Mouse (Mus musculus) liver, postnatal 0 days (tissue): ENCODE results near the gene Gp1bb. TPM values are rescaled to one million over a fixed set of nuclear protein-coding genes. Genes with fewer than 3 reads are reported as not detected.

Source experiments
- ATAC-seq: fragments of 200-750 bp; cut with Nextera tagmentation; 2 replicates; pipeline ENCODE4 v1.8.0; 2017; ENCODE audit warnings: mild to moderate bottlenecking, moderate library complexity
- DNase-seq: peaks from one replicate; pipeline ENCODE4 v3.0.0-alpha.2; 2016
- H3K27ac ChIP-seq: fragments of 300-500 bp; sonication (generic); 2 replicates; pipeline ENCODE4 v1.5.1; 2014; ENCODE audit warnings: antibody characterized with exemption, moderate library complexity, mild to moderate bottlenecking, low read depth
- H3K27me3 ChIP-seq: fragments of 300-500 bp; sonication (generic); 2 replicates; pipeline ENCODE4 v1.6.1; 2014; ENCODE audit warnings: low read length, control low read depth, mixed read lengths; ENCODE audit not compliant: insufficient read depth
- H3K36me3 ChIP-seq: fragments of 300-500 bp; sonication (generic); replicated peaks from 2 replicates; pipeline ENCODE4 v1.6.1; 2014; ENCODE audit warnings: mild to moderate bottlenecking, control low read depth, low read length, moderate library complexity, mixed read lengths; ENCODE audit not compliant: insufficient read depth
- H3K4me1 ChIP-seq: fragments of 300-500 bp; sonication (generic); 2 replicates; pipeline ENCODE4 v1.6.1; 2014; ENCODE audit warnings: antibody characterized with exemption, mild to moderate bottlenecking, control low read depth; ENCODE audit not compliant: insufficient read depth
- H3K4me2 ChIP-seq: fragments of 300-500 bp; sonication (generic); 2 replicates; pipeline ENCODE4 v1.6.1; 2014; ENCODE audit warnings: low read depth, mild to moderate bottlenecking, low read length, moderate library complexity, mixed read lengths
- H3K4me3 ChIP-seq: fragments of 300-500 bp; sonication (generic); 2 replicates; pipeline ENCODE4 v1.5.1; 2014; ENCODE audit warnings: low read depth, low read length
- H3K9ac ChIP-seq: fragments of 300-500 bp; sonication (generic); replicated peaks from 2 replicates; pipeline ENCODE4 v1.6.1; 2014; ENCODE audit warnings: mild to moderate bottlenecking, moderate library complexity
- H3K9me3 ChIP-seq: fragments of 300-500 bp; sonication (generic); 2 replicates; pipeline ENCODE4 v1.6.1; 2016; ENCODE audit warnings: mild to moderate bottlenecking, control low read depth, low read length, mixed read lengths
- CTCF ChIP-seq: sonication (generic); IDR thresholded peaks from 2 replicates; pipeline ENCODE4 v1.5.1; 2016; ENCODE audit warnings: antibody characterized with exemption, low read depth
- EP300 ChIP-seq: IDR thresholded peaks from 2 replicates; pipeline ENCODE4 v1.6.1; 2016; ENCODE audit warnings: antibody characterized with exemption, low read depth, mild to moderate bottlenecking
- WGBS: fragments of 180-500 bp; shearing (Covaris S2); extraction: QIAGEN DNeasy Blood & Tissue Kit; methylation state at CpG from one replicate; pipeline ENCODE4 v1.1.7; 2014; ENCODE audit not compliant: insufficient replicate concordance; 5-methylcytosine and 5-hydroxymethylcytosine counted together
- polyA plus RNA-seq: library from polyadenylated mRNA; unstranded; fragments of >200 nt; fragmentation: Nextera tagmentation; extraction: Ambion mirVana; gene quantifications from 2 replicates; pipeline ENCODE4 v1.2.1, GENCODE M21; 2015

Gene Gp1bb
- polyA plus RNA-seq, 1 experiment from 2014 or later: 56.5 TPM

DNA sequence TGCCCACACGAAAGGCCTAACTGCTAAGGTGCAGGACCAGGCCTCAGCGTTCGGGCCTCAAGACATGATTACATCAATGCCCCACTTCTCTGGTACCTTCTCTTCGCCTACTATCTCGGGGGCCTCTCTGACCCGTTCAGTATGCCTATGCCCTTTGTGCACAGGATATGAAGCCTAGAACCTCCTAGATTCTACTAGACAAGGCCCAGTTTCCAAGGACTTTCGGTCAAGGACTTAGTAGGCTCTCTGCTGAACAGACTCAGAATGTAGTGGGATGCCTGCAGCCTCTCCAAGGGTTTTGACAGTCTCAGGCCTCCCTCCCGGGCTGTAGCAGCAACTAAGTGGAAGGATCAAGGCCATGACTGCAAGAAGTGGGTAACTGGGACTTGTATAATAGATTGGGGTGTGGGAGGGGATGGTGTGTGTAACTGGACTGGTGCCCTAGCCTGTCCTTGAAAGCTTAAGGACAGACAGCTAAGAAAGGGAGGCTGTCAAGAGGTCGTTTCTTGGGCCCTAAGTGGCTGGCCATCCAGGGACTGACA is 33.1 kb downstream of the Gp1bb start:
- peak overlapping the region; percentile 47; the same call in 1 of the 2 replicates for H3K4me3 ChIP-seq
- no peak for TF ChIP-seq CTCF
- TF ChIP-seq EP300: no peak
- H3K36me3 ChIP-seq: no peaks in the 10 kb centered on the region
- H3K4me1 ChIP-seq: peaks cover 22% of the 10 kb centered on the region
- DNase-seq (no peak), ATAC-seq (no peak)
- H3K27me3 ChIP-seq: peaks cover 88% of the 10 kb centered on the region
- no peak overlapping the region for H3K27ac ChIP-seq
- H3K9ac ChIP-seq: no peak overlapping the region
- H3K4me2 ChIP-seq: no peak overlapping the region
- H3K9me3 ChIP-seq: no peaks in the 10 kb centered on the region
- WGBS: 28% methylated on average over 9 of the region's 9 CpGs

DNA sequence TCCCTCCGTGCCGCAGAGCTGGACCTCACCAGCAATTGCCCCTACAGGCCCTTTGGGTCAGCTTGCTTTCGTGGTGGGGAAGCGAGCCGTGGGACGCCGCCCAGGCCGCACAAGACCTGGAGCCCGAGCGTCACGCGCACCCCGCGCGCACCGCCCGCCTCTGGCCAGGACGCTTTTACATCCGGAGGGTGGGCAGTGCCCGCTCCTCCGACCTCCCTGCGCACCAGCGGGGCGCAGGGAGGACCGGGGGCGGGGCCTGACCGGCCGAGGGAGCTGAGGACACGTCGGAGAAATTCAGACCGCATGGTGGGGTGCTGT is 33.5 kb downstream of the Gp1bb start:
- H3K36me3 ChIP-seq: no peaks in the 10 kb centered on the region
- TF ChIP-seq EP300 (no peak), CTCF (no peak)
- no peak overlapping the region for H3K27ac ChIP-seq
- H3K4me3 ChIP-seq: no peak overlapping the region
- no peak overlapping the region for H3K4me2 ChIP-seq
- no peaks in the 10 kb centered on the region for H3K9me3 ChIP-seq
- DNase-seq: no peak
- no peak for ATAC-seq
- H3K27me3 ChIP-seq: peaks cover 92% of the 10 kb centered on the region
- H3K9ac ChIP-seq: no peak overlapping the region
- WGBS: 5% methylated on average over 30 of the region's 31 CpGs
- H3K4me1 ChIP-seq: peaks cover 20% of the 10 kb centered on the region

GRCm38 (mm10) chr16:18587847-18588737 is 34.1 kb downstream of the Gp1bb start:
- Histone ChIP-seq H3K27me3 (peaks cover 94% of the 10 kb centered on the region), H3K4me2 (no peak overlapping the region), H3K9me3 (no peaks in the 10 kb centered on the region), H3K27ac (no peak overlapping the region), H3K4me3 (0 out of 2 replicates have a peak overlapping the region, but pooled peaks have one; percentile 8), H3K9ac (no peak overlapping the region), H3K4me1 (peaks cover 20% of the 10 kb centered on the region), H3K36me3 (no peaks in the 10 kb centered on the region)
- DNase-seq (no peak), ATAC-seq (no peak)
- no peak for TF ChIP-seq EP300
- no peak for TF ChIP-seq CTCF
- WGBS: 1% methylated on average over 54 of the region's 57 CpGs

DNA sequence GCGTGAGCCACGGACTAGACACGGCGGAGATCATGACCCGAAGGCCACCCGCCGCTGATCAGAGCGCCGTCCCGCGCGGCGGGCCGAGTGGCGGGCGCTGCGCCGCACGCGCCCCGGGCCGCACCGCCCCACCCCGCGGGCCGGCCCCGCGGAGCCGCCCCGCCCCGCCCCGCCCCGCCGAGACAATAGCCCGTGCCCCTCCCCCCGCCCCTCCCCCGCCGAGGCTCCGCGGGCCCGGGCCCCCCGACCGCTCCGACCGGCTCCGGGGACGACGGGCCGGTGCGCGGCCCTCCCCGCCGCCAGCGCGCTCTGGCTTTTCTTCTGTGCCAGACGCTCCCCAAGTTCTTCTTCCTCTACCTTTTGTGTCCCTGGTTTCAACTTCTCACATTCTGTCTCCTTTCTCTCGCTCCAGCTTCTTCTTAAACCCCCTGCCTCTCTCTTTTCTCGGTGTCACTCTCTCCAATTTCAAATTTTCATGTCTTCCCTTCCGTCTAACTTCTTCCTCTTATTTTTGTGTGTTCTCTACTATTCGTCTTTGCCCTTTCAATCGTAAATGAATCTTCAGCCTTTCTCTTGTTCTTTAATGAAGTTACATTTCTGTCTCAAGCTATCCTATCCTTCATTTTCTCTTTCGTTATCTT is 35.2 kb downstream of the Gp1bb start:
- Histone ChIP-seq H3K4me3 (peak overlapping the region; percentile 27; the same call in 1 of the 2 replicates), H3K4me2 (peak overlapping the region; percentile 53), H3K9ac (no peak overlapping the region), H3K27ac (no peak overlapping the region), H3K27me3 (peaks cover 98% of the 10 kb centered on the region), H3K9me3 (no peaks in the 10 kb centered on the region), H3K4me1 (peaks cover 20% of the 10 kb centered on the region), H3K36me3 (no peaks in the 10 kb centered on the region)
- TF ChIP-seq CTCF (no peak), EP300 (no peak)
- no peak for DNase-seq
- no peak for ATAC-seq
- WGBS: 4% methylated on average over 20 of the region's 62 CpGs

GRCm38 (mm10) chr16:18586076-18586905 is 35.9 kb downstream of the Gp1bb start:
- Histone ChIP-seq H3K27me3 (peaks cover 98% of the 10 kb centered on the region), H3K4me2 (peak overlapping the region; percentile 53), H3K4me3 (peak overlapping the region; percentile 27; the same call in 1 of the 2 replicates), H3K4me1 (peaks cover 23% of the 10 kb centered on the region), H3K27ac (no peak overlapping the region), H3K9ac (no peak overlapping the region), H3K36me3 (no peaks in the 10 kb centered on the region), H3K9me3 (no peaks in the 10 kb centered on the region)
- TF ChIP-seq CTCF (no peak), EP300 (no peak)
- DNase-seq (no peak), ATAC-seq (no peak)
- WGBS: 8% methylated on average over 64 of the region's 83 CpGs
